Mouse (Mus musculus) testis, adult 2 months (tissue): Measurements from ENCODE around the gene Bmpr2.

Experiments
- CTCF ChIP-seq: fragments of 200-500 bp; IDR thresholded peaks from 2 replicates; pipeline ENCODE4 v1.5.1; 2012; ENCODE audit warnings: low read depth, mild to moderate bottlenecking, inconsistent platforms, low read length, moderate library complexity; ENCODE audit not compliant: control insufficient read depth, insufficient read depth, insufficient replicate concordance
- POLR2A ChIP-seq: fragments of 200-500 bp; IDR thresholded peaks from 2 replicates; pipeline ENCODE4 v1.6.1; 2012; ENCODE audit warnings: low read depth, mild to moderate bottlenecking, inconsistent platforms, low read length, moderate library complexity; ENCODE audit not compliant: control insufficient read depth

- TF ChIP-seq CTCF (no peak), POLR2A (no peak)
Measured at GRCm38 (mm10) chr1:59905916-59906315, 142.7 kb downstream of the Bmpr2 start.
